Mouse (Mus musculus): ENCODE results near the gene Arhgdig. TPM values are rescaled to one million over a fixed set of nuclear protein-coding genes. Genes with fewer than 3 reads are reported as not detected.
A peak's percentile ranks its signal among the peaks of the same experiment; 100 is the strongest.

Gene Arhgdig
- polyA plus RNA-seq, 1 experiment from 2014 or later, result 22.9 TPM

DNA sequence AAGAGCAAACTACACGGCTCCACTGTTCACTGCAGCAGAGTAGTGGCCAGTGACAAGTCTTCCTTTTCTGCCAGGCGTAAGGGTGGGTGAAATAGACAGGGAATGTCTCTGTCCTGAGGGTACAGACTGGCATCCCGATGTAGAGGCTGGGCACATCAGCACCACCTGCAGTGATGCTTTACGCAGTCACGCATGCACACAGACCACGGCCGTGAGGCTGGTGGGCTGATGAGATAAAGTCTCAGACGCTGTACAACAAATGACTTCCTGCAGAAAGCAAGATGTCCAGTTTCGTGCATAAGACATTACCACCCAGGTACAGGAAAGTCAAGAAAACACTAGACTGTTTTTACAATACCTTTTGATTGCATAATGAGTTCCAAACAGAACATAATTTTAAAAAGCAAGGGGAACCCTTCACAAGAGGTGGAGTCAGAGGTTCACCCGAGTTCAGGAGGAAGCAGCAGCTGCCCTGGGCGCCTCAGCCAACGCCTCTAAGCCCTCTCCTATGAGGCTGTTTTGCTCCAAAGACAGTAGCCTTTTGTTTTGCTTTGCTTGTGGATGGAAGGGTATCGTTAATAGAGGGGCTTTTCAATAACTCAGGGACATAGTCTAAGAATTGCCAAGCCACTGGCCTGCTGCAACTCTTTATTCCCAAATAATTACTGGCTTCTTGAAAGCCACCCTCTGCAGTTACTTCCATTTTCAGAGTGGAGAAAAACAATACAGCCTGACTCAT is 27.7 kb upstream of the Arhgdig start:
- ATAC-seq (ENCODE audit: insufficient number of reproducible peaks, insufficient read depth, low FRiP score, low TSS enrichment), result no peak
- Histone ChIP-seq H3K27me3 (no peaks in the 10 kb centered on the region), H3K4me3 (no peak overlapping the region), H3K9ac (no peak overlapping the region), H3K27ac (0 out of 2 replicates have a peak overlapping the region, but pooled peaks have one; percentile 47), H3K36me3 (no peaks in the 10 kb centered on the region), H3K9me3 (no peaks in the 10 kb centered on the region), H3K4me2 (replicated peaks) (no peak overlapping the region), H3K4me1 (no peaks in the 10 kb centered on the region)
- 34% methylated on average over 13 of the region's 13 CpGs for WGBS

DNA sequence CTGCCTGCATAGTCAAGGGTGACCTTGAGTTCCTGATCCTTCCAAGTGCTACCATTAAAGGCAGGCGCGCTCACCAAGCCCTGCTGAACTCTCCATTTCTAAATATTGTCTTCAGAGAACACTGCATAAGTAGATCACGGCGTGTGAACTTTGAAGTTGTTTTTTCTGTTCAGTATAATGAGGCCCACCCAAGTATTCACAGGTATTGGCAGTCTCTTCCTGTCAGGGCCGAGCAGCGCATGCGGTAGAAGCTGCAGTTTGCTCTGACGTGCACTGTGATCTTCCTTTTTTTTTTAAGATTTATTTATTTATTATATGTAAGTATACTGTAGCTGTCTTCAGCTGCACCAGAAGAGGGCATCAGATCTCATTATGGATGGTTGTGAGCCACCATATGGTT is 26.8 kb upstream of the Arhgdig start:
- Histone ChIP-seq H3K36me3 (no peaks in the 10 kb centered on the region), H3K4me3 (no peak overlapping the region), H3K4me2 (replicated peaks) (no peak overlapping the region), H3K9ac (no peak overlapping the region), H3K27me3 (no peaks in the 10 kb centered on the region), H3K27ac (no peak overlapping the region), H3K4me1 (no peaks in the 10 kb centered on the region), H3K9me3 (no peaks in the 10 kb centered on the region)
- 87% methylated on average over 8 of the region's 8 CpGs for WGBS
- no peak for ATAC-seq (ENCODE audit: insufficient number of reproducible peaks, insufficient read depth, low FRiP score, low TSS enrichment)

DNA sequence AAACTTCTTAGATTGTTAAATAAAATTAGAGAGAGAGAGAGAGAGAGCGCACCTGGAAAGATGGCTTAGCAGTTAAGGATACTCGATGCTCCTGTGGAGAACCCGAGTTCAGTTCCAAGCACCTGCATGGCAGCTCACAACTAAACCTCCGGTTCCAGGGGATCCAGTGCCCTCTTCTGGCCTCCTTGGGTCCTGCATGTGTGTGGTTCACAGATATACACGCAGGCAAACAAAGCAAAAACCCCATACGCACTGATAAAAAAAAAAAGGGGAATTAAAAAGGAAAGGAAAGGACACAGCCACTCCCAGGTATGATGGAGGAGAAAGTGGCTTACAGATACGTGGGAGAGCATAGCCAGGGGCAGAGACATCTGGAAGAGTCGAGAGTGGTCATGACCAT is 25.3 kb upstream of the Arhgdig start:
- no peaks in the 10 kb centered on the region for H3K27me3 ChIP-seq
- no peak overlapping the region for H3K4me2 ChIP-seq (replicated peaks)
- H3K9me3 ChIP-seq, result no peaks in the 10 kb centered on the region
- H3K4me3 ChIP-seq, result no peak overlapping the region
- no peaks in the 10 kb centered on the region for H3K4me1 ChIP-seq
- ATAC-seq (ENCODE audit: insufficient number of reproducible peaks, insufficient read depth, low FRiP score, low TSS enrichment), result no peak
- no peak overlapping the region for H3K9ac ChIP-seq
- no peak overlapping the region for H3K27ac ChIP-seq
- no peaks in the 10 kb centered on the region for H3K36me3 ChIP-seq
- WGBS, result 72% methylated on average over 8 of the region's 8 CpGs

DNA sequence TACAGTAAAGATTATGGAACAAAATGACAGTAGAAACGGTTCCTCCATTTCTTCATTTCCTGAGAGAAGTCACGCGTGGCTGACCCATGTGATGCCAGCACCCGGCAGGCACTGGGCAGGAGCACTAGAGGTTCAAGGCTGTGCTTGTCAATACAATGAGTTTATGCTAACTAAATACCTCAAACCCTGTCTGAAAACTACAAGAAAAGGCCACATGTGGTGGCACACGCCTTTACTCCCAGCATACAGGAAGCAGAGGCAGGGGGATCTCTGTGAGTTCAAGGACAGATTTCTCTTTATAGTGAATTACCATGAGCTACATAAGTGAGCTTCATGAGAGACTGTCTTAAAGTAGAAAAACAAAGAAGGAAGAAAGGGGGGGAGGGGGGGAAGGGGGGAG is 23.6 kb upstream of the Arhgdig start:
- no peaks in the 10 kb centered on the region for H3K4me1 ChIP-seq
- WGBS, result 90% methylated on average over 5 of the region's 5 CpGs

DNA sequence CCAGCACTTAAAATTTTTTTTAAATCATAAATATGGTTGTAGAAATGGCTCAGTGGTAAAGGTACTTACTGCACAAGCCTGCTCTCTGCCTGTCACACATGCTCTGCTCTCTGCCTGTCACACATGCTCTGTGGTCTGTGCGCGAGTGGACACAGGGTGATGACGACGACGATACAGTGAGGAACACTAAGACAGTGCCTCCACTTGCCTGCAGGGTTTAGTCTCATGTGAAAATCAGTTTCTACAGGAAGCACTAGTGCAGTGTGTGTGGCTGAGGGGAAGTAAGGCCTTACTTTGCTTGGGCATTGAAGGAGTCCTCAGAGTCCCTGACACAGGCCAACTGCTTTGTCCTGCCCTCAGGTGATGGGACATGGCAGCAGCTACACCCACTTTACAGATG is 22.2 kb upstream of the Arhgdig start:
- Histone ChIP-seq H3K4me1 (no peaks in the 10 kb centered on the region), H3K27ac (no peak overlapping the region), H3K9me3 (no peaks in the 10 kb centered on the region), H3K27me3 (no peaks in the 10 kb centered on the region), H3K36me3 (no peaks in the 10 kb centered on the region), H3K9ac (no peak overlapping the region), H3K4me3 (no peak overlapping the region), H3K4me2 (replicated peaks) (no peak overlapping the region)
- 88% methylated on average over 5 of the region's 5 CpGs for WGBS
- ATAC-seq (ENCODE audit: insufficient number of reproducible peaks, insufficient read depth, low FRiP score, low TSS enrichment), result no peak

More for the DNA sequence above, 23.6 kb upstream of the Arhgdig start:
- H3K4me2 ChIP-seq (replicated peaks), result no peak overlapping the region
- H3K36me3 ChIP-seq, result no peaks in the 10 kb centered on the region
- no peaks in the 10 kb centered on the region for H3K27me3 ChIP-seq
- H3K27ac ChIP-seq, result no peak overlapping the region
- no peak overlapping the region for H3K4me3 ChIP-seq
- no peak overlapping the region for H3K9ac ChIP-seq
- no peak for ATAC-seq (ENCODE audit: insufficient number of reproducible peaks, insufficient read depth, low FRiP score, low TSS enrichment)
- no peaks in the 10 kb centered on the region for H3K9me3 ChIP-seq

DNA sequence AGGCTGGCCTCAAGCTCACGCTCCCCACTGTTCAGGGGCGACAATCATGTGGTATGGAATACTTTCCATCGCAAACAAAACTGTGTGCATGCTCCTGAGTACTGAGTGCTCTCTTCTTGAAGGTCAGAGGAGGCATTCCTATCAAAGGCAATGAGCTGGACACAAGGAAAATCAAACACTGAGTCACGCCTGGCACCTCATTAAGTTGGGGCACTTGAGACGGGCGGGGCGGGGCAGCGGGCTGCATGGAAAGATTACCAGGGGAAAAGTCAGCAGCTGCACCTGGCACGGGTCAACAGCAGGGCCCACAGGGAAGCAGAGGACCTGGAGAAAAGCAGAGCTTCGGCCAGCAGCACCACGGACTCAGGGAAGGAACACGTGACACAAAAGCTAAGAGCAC is 17.6 kb upstream of the Arhgdig start:
- H3K4me1 ChIP-seq, result no peaks in the 10 kb centered on the region
- WGBS, result 82% methylated on average over 12 of the region's 12 CpGs
- no peaks in the 10 kb centered on the region for H3K9me3 ChIP-seq
- no peak overlapping the region for H3K27ac ChIP-seq
- H3K4me2 ChIP-seq (replicated peaks), result no peak overlapping the region
- no peak overlapping the region for H3K4me3 ChIP-seq
- H3K36me3 ChIP-seq, result 0 out of 2 replicates have a peak, but pooled peaks cover 2% of the 10 kb centered on the region
- no peak for ATAC-seq (ENCODE audit: insufficient number of reproducible peaks, insufficient read depth, low FRiP score, low TSS enrichment)
- H3K27me3 ChIP-seq, result no peaks in the 10 kb centered on the region
- no peak overlapping the region for H3K9ac ChIP-seq

DNA sequence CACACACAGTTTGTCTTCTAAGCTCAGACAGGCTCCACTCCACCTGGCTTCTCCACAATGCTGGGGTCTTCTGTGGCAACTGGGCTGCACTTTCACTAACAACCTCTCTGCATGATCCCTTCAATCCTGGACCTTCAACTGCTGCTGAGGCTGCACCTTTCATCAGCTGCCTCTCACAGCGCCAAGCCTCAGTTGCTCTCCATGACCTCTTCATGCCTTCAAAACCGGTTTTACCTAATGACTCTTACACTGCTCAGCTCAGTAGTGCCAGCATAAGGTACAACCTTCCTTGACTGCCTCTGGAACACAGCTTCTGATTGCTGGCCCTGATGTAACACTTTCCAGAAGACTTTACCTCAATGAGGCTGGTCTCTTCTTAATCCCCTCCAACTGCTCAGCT is 13.9 kb upstream of the Arhgdig start:
- peaks cover 16% of the 10 kb centered on the region; the same call in 1 of the 2 replicates for H3K36me3 ChIP-seq
- no peak overlapping the region for H3K9ac ChIP-seq
- H3K4me3 ChIP-seq, result no peak overlapping the region
- no peaks in the 10 kb centered on the region for H3K9me3 ChIP-seq
- ATAC-seq (ENCODE audit: insufficient number of reproducible peaks, insufficient read depth, low FRiP score, low TSS enrichment), result no peak
- WGBS, result 62% methylated on average over 2 of the region's 2 CpGs
- H3K4me2 ChIP-seq (replicated peaks), result no peak overlapping the region
- no peaks in the 10 kb centered on the region for H3K27me3 ChIP-seq
- no peaks in the 10 kb centered on the region for H3K4me1 ChIP-seq
- no peak overlapping the region for H3K27ac ChIP-seq

DNA sequence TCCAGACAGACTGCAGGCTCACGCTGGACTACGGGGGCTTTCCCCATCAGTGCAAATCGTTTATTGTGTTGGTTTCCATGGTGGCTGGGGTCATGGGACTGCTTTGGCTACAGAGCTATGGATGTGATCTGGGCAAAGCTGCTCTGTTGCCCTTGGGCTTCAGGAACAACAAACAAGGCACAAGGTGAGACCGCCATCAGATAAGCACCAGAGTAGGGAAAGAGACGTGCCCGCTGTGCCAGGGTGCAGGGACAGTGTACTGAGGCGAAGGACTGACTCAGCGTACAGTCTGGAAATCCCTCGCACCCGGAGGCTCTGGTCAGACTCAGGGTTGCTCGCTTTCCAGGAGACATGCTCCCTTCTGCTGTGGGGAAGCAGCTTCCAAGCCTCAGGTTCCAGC is 5.1 kb upstream of the Arhgdig start:
- H3K36me3 ChIP-seq, result peaks cover 11% of the 10 kb centered on the region
- ATAC-seq (ENCODE audit: insufficient number of reproducible peaks, insufficient read depth, low FRiP score, low TSS enrichment), result no peak
- no peaks in the 10 kb centered on the region for H3K27me3 ChIP-seq
- H3K4me2 ChIP-seq (replicated peaks), result no peak overlapping the region
- H3K4me3 ChIP-seq, result no peak overlapping the region
- H3K4me1 ChIP-seq, result no peaks in the 10 kb centered on the region
- no peak overlapping the region for H3K27ac ChIP-seq
- 85% methylated on average over 11 of the region's 11 CpGs for WGBS
- no peak overlapping the region for H3K9ac ChIP-seq
- H3K9me3 ChIP-seq, result no peaks in the 10 kb centered on the region

DNA sequence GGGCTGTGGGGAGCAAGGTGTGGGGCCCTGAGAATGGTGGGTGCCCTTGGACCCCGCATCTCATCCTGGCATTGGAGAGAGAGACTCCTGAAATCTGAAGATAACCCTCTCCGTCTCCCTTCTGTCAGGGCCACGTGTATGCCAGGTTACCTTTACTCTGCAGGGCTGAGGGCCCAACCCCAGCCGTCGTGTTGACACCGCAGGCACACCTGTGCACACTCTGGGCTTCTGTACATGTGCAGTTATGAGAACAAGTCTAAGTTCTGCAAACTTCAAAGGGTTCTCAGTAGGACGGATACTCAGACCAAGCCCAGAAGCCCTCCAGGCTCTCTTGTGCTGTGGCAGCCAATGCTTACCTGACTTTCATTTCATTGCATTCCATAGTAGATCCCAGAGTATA is 4.7 kb upstream of the Arhgdig start:
- Histone ChIP-seq H3K9ac (no peak overlapping the region), H3K9me3 (no peaks in the 10 kb centered on the region), H3K36me3 (peaks cover 8% of the 10 kb centered on the region), H3K27ac (no peak overlapping the region), H3K4me3 (no peak overlapping the region), H3K27me3 (no peaks in the 10 kb centered on the region), H3K4me1 (no peaks in the 10 kb centered on the region), H3K4me2 (replicated peaks) (no peak overlapping the region)
- WGBS, result 85% methylated on average over 7 of the region's 7 CpGs
- ATAC-seq (ENCODE audit: insufficient number of reproducible peaks, insufficient read depth, low FRiP score, low TSS enrichment), result no peak

DNA sequence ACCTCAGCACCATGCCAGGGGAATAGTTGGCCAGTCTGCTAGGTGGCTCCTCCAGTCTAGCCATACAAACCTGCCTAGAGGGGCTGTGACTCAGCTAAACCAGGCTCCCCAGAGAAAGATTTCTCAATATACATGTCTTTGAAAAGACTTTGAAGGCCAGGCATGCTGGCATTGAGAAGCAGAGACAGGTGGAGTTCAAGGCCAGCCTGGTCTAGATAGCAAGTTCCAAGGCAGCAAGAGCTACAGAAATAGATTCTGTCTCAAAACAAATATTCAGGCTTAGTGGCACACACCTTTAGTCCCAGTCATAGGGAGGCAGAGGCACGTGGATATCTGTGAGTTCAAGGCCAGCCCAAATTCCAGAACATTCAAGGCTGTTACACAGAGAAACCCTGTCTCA is 1.2 kb downstream of the Arhgdig start:
- Histone ChIP-seq H3K9me3 (no peaks in the 10 kb centered on the region), H3K36me3 (no peaks in the 10 kb centered on the region), H3K27ac (no peak overlapping the region), H3K27me3 (peaks cover 37% of the 10 kb centered on the region), H3K4me2 (replicated peaks) (no peak overlapping the region), H3K4me3 (no peak overlapping the region), H3K4me1 (peaks cover 20% of the 10 kb centered on the region), H3K9ac (no peak overlapping the region)
- ATAC-seq (ENCODE audit: insufficient number of reproducible peaks, insufficient read depth, low FRiP score, low TSS enrichment), result no peak
- 53% methylated on average over 1 of the region's 1 CpGs for WGBS

DNA sequence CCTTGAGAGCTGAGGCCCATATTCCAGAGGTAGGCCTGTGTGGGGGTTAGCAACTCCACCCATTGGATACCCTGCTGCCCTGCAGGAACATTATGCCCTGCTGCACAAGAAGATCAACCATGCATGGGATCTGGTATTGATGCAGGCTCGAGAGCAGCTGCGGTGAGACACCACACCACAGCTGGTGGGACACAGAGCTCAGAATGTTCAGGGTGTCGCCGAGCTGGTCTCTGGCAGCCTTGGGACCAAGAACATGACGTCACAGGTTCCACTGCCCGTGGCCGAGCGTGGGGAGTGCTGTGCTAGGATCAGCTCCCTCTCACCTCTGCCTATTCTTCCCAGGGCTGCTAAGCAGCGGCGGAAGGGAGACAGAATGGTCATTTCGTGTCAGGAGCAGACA is 2.8 kb downstream of the Arhgdig start:
- Histone ChIP-seq H3K27me3 (peaks cover 54% of the 10 kb centered on the region), H3K4me1 (peaks cover 28% of the 10 kb centered on the region), H3K27ac (no peak overlapping the region), H3K36me3 (no peaks in the 10 kb centered on the region), H3K4me2 (replicated peaks) (no peak overlapping the region), H3K9me3 (no peaks in the 10 kb centered on the region), H3K4me3 (no peak overlapping the region), H3K9ac (no peak overlapping the region)
- ATAC-seq (ENCODE audit: insufficient number of reproducible peaks, insufficient read depth, low FRiP score, low TSS enrichment), result no peak
- 34% methylated on average over 11 of the region's 11 CpGs for WGBS

DNA sequence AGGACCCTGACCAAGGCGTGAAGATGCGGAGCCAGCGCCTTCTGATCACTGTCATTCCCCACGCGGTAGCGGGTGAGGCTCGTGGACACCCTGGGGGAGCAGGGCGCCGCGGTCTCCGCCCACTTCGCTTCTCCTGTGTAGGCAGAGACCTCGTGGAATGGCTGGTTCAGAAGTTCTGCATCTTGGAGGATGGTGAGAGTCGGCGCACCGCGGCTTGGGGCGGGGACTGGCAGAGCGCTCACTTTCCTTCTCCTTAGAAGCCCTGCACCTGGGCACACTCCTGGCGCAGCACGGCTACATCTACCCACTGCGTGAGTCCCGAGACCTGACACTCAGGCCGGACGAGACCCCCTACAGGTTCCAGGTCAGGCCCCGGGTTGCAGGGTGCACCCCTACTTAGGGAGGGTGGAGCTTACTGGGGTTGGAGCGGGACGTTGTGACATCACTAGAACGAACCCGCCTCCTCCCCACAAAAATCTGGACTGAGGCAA is 4.2 kb downstream of the Arhgdig start:
- Histone ChIP-seq H3K4me2 (replicated peaks) (peak overlapping the region; percentile 93), H3K4me1 (peaks cover 28% of the 10 kb centered on the region), H3K9me3 (no peaks in the 10 kb centered on the region), H3K4me3 (peak overlapping the region; percentile 53), H3K27ac (no peak overlapping the region), H3K9ac (peak overlapping the region; percentile 41), H3K36me3 (peaks cover 6% of the 10 kb centered on the region; the same call in 1 of the 2 replicates), H3K27me3 (peaks cover 66% of the 10 kb centered on the region)
- WGBS, result 2% methylated on average over 30 of the region's 30 CpGs
- ATAC-seq (ENCODE audit: insufficient number of reproducible peaks, insufficient read depth, low FRiP score, low TSS enrichment), result no peak

All from embryonic facial prominence, embryonic 12.5 days (tissue).